Mouse (Mus musculus): ENCODE measurements at regions not wholly inside any gene's neighbourhood (a gene's known extent, or its start where the extent isn't known, plus 50 kb on each side); places are given as distances from the start of the nearest gene placed in this dataset.
"Not testable (repeated sequence)": the region's sequence is repeated elsewhere in the genome, so short reads cannot be mapped to it uniquely, and the experiment has no call there.

- no peak for DNase-seq (ENCODE audit: low spot score)
Measured at GRCm38 (mm10) chr4:94397284-94397683, 159.1 kb upstream of the Gm10306 start.

- no peak for DNase-seq (ENCODE audit: low spot score)
Measured at GRCm38 (mm10) chr4:94406922-94407321, 149.4 kb upstream of the Gm10306 start.

- no peak for DNase-seq (ENCODE audit: low spot score)
Measured at GRCm38 (mm10) chr4:94407503-94407902, 148.8 kb upstream of the Gm10306 start.

- DNase-seq (ENCODE audit: low spot score), result no peak
Measured at GRCm38 (mm10) chr4:94412661-94413060, 143.7 kb upstream of the Gm10306 start.

GRCm38 (mm10) chr4:94425525-94425924, 130.8 kb upstream of the Gm10306 start:
- not testable (repeated sequence) for DNase-seq (ENCODE audit: low spot score)

- no peak for DNase-seq (ENCODE audit: low spot score)
Measured at GRCm38 (mm10) chr4:94427581-94427980, 128.8 kb upstream of the Gm10306 start.

- DNase-seq (ENCODE audit: low spot score), result no peak
Measured at GRCm38 (mm10) chr4:94432005-94432404, 124.3 kb upstream of the Gm10306 start.

- peak; percentile 28 for DNase-seq (ENCODE audit: low spot score)
Measured at GRCm38 (mm10) chr4:94437717-94438435, 118.5 kb upstream of the Gm10306 start.

- no peak for DNase-seq (ENCODE audit: low spot score)
Measured at GRCm38 (mm10) chr4:94439159-94439836, 117.0 kb upstream of the Gm10306 start.

- no peak for DNase-seq (ENCODE audit: low spot score)
Measured at GRCm38 (mm10) chr4:94446604-94447003, 109.7 kb upstream of the Gm10306 start.

Data from urinary bladder, postnatal 14 days (tissue).